Mouse (Mus musculus) right cerebral cortex, postnatal 4 days (tissue): ENCODE data around the gene Marcks.
"Not testable (repeated sequence)": the region's sequence is repeated elsewhere in the genome, so short reads cannot be mapped to it uniquely, and the experiment has no call there.

Source experiments
- DNase-seq: peaks from one replicate; pipeline ENCODE4 v3.0.0-alpha.2; 2022

Marcks gene

DNA sequence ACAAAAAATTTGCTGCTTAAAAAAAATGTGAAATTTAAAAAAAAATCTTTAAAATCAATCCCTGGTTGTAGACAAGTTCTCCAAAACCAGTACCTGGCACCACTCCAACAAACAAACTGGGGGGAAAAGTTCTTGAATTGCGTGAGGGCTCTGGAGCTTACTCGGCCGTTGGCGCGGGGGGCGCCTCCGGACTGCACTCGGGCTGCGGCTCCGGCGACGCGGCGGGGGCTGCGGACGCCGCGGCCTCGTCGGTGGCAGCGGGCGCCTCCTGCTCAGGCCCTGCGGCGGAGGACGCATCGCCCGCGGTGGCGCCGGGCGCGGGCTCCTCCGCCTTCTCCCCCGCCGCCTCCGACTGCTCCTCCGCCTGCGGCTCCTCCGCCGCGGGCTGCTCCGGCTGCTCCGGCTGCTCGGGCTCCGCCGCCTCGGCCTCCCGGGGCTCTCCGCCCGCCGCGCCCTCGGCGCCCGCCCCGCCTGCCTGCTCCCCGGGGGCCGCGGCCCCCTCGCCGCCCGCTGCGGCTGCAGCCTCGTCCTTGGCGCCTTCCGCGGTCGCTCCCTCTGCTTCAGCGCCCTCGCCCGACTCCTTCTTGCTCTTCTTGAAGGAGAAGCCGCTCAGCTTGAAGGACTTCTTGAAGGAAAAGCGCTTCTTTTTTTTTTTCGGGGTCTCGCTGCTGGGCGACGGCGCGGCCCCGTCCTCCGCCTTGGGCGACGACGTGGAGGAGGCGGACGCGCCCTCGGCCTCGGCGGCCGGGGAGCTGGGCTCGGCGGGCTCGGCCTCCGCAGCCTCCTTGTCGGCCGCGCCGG lies 2.6 kb downstream of the Marcks start:
- peak; percentile 45 for DNase-seq

DNA sequence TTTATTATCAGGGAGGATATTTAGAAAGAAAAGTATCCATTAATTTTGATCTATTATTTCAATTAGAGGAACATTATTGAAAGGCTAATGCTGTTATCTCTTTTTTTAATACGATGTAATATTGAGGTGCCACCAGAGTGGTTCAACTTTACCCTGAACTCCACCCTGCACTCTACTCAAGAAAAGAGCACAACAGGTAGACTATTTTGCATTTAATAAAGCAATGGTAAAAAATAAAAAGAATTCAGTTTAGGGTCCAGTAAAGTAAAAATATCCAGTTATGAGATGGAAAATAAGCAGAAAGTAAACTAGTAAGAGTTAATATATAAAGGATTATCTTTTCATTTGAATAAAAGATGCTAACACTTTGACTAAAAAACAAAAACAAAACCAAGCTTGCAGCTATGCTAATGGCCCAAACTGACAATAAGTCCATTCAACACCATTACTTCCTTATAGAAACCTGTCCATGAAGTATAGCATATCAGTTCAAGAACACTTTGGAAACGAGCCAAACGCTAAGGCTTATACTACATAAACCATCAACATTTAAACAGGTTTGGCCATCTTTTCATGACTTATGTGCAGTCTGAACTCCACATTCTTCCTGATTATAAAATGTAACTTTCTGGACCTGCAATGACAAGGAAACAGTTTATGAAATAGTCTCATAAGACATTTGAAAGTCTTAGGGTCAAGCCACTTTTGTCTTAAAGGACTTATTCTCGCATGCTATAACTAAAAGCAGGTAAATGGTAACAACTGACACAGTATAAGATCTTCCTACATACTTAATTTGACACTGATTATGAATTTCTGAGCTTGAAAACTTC lies 4.6 kb downstream of the Marcks start:
- no peak for DNase-seq

DNA sequence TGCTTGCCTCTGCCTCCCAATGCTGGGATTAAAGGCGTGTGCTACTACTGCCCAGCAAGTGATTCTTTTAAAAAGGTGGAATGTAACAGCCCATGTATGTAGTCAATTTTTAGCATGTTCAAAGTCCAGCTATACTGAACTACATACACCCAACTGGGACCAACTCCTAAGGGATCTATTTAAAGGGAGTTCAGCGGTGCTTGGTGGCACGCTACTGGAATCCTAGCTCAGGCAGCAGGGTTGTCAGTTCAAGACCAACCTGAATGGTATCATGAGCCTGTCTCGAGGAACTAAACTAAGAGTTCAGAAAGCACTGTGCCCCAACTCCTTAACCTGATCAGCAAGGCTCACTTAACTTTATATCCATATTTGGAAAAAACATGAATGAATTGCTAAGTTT lies 6.0 kb downstream of the Marcks start:
- DNase-seq = no peak

DNA sequence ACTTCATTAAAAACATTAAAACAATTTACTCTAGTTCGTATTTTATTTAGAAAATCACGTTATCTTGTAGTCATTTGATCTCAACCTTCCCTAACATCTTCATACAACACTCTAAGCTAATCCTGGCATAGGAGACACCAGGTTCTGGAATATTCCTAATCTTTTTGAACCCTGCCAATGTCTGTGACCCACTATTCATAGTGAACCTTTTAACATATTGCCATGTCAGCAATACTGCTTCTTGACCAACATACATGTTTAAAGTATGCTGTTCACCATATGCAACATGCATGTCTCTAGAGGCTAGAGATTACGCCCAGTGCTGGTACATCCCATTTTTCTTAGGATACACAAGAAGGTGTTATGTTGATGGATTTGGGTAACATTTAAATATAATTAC lies 9.1 kb downstream of the Marcks start:
- no peak for DNase-seq

DNA sequence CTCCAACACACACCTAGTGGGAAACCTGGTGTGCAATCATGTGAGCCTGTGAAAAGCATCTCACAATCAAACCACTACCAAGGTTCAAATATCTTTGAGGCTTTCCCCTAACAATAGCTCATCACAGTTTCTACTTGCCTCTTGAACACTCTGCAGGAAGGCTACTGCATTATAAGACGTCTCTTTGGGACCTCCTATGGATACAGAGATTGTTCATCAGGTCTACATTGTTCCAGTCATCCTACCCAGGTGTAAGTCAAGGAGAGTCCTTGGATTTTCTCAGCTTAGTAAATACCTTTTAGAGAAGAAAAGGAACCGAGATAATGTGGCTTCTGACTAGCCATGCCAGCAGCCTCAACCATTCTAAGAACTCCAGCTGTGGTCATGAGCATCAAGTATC lies 23.4 kb downstream of the Marcks start:
- no peak for DNase-seq

DNA sequence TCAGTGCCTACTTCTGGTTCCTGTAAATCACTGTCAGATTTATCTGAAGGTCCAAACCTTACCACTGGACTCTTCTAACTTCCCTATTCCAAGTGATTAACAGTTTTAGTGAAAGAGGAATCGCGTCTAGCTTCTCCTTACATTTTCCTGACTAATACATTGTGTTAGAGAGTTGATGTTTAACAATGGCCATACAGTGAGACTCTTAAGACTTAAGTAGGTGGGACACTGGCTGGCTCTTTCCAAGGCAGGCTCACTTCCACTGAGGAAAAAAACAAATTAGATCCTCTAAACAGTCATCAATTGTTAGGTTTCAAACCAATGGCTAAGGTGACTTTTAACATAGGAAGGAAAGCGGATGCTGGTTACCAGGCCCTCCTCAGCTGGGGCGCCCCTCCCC lies 25.9 kb downstream of the Marcks start:
- no peak for DNase-seq

DNA sequence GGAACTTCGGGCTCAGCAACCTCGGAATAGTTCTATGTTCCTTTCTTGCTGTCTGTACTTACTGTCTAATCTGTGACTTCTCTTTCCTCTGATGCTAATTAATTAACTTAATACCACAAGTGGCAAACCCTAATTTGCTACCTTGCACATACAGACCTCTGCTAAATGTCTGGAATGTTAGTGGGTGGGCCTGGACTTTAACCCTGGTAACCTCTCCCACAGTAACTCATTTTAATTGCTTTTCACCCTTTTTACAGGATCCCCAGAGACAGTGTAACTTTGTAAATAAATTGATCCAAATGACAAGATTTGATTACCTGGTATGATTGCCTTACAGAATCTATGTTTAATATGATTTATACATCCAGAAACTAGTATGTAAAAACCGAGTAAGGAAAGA lies 26.4 kb downstream of the Marcks start:
- DNase-seq = no peak

DNA sequence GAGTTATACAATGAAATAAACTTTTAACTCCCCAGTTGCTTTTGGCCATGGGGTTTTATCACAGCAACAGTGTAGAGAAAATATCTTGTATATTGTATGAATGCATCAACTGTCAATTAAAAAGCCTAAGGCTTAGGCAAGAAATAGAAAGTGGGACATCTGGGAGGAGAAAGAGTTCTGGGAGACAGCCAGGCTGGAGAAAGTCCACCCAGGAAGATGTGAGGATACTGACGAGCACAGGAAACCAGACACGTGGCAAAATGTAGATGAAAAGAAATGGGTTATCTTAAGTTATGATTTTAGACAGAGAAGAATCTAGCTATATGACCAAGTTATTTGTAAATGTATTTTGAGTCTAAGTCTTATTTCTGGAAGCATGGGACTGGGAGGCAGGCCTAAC lies 27.3 kb downstream of the Marcks start:
- no peak for DNase-seq

DNA sequence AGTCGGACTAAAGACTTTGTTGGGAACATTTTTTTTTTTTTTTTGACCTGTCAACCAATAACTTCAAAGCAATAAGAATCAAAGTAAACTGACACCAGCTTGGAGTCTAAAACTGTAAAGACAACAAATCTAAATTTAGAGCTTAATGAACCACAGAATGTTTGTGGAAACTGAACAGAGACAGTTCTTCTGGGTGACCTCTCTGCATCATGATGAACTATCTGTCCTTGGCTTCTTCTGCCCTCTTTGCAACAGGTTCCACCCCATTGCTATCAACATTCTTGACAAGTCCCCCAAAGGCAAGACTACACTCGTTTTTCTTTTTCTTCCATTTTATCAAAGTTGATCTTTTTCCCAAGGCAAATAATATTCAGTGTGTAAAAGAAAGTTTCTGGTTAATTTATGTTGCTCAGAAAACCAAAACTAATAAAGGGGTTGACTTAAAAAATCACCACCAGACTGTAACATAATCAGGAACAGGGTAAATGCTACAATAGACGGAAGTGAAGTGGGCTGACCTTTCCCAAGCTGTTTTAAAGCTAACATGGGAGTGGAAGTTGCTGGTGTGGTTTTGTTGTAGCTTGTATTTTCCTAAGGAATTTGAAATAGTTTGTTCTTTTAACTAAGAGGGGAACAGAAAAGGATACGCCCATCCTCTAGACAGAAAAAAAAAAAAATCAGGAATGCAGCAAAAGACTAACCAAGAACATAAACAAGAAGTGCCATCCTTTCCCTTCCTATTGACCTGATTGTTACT lies 31.7 kb downstream of the Marcks start:
- no peak for DNase-seq

DNA sequence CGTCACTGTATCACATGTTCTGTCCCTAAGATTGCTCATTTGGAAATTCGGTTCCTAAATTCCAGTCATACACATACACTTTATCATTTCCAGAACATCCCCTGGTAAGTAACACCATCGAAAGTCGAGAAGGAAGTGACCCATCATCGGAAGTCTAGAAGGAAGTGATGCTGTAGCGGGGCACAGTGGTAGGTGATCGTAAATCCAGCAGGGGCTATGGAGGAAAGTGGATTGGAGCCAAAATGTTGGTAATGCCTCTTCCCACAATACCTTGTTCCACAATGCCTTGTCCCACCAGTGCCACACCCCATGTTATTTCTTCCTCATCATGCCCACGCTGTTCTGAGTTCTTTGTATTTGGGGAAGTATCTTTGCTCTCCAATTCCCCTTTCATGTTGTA lies 32.4 kb downstream of the Marcks start:
- no peak for DNase-seq

DNA sequence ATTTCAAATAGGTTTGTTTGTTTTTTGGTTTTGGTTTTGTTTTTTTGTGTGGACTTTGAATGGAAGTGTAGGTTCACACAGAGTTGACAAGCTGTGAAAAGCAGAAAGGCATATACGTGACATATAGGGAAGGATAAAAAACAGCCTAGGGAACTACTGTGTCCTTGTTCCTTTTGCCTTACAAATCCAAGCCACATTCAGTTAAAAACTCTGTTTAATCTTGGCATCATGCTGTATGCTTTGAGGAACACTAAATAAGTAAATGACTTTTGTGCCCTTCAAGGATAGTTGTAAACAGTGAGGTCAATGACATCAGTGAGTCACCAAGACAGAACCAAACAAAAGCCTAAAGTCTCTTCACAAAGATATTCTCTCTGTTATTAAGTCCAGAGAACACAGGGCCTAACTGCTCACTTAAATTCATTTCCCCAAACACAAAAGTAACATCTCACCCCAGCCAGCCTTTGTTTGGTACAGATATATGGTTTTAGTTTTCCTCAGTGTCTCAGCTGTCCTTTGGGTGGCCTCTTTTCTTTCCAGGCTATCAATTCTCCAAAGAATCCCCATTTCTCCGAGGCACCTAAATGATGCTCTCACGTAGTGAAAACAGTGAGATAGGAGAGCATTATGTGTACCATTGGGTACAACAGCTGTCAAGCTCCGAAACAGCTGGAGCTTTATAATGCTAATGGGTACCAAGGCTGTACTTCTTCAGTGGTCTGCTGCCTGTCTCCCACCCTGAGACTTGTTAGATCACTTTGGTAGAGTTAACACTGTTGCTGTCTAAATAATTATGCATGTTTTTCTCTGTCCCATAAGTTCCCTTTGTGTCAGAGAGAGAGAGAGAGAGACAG lies 36.3 kb downstream of the Marcks start:
- DNase-seq = no peak

DNA sequence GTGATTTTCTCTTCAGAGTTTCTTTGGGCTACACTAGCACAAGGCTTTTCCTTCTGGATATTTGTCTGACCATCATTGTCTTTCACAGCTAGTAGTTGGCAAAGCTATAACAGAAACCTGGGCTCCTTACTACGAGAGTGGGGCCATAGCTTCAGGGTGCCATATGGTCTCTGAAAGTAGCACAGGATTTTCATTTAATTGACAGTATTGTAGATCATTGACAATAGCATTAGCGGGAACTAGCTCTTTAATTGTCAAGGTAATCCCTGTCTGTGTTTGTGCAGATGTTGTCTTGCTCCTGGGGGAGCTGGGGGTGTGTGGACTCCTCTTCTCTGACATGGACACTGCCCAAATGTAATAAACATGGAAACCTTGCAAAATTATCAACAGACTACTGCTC lies 37.0 kb downstream of the Marcks start:
- no peak for DNase-seq

DNA sequence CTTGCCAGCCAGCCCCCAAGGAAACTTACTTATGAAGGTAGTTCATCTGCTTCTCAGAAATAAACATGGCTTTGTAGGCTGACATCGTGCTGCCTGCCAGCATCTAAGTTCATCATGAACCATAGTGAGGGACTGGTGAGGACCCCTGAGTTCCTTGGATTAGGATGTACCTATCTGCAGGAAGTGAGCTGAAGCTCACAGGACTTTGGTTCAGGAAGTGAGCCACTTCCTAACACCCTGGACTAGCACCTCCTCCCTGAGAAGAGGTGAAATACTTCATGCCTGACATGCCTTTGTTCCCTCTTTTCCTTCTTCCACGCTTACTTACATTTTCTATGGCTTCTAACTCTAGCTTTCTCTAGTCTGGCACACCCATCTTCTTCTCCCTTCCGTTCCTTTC lies 42.2 kb downstream of the Marcks start:
- DNase-seq = no peak

DNA sequence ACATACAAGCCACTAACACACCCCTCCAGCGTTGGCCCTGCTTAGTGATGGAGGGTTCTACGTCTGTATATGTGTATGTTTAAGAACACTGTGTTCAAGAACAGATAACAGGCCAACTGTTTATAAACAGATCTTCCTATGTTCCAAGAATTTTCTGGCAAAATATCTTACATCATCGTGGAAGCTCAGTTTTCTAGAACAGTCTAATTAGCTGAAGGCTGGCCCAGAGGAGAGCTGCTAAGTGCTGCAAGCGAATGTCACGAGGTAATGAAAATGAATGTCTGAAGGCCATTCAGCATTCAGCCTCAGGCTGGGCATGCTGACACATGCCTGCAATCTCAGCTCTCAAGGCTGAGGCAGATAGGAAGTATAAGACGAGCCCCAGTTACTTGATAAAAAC lies 42.9 kb downstream of the Marcks start:
- no peak for DNase-seq

DNA sequence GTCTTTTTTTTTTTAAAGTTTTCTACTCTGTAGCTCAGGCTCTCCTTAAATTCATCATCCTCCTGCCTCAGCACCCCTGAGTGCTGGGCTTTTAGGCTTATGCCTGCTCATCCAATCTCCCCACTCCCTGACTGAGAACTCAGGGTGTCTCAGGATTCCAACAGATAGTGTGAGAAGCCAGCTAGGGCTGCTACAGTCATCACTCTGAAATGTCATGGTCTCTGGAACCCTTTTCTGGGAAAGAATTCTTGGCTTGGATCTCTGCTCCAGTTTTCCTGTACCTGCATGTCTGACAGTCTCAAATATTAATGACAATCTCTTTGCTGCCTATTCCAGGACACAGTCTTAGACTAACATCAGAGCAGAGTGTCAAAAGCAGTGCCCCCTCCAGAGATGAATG lies 45.4 kb downstream of the Marcks start:
- DNase-seq = no peak

DNA sequence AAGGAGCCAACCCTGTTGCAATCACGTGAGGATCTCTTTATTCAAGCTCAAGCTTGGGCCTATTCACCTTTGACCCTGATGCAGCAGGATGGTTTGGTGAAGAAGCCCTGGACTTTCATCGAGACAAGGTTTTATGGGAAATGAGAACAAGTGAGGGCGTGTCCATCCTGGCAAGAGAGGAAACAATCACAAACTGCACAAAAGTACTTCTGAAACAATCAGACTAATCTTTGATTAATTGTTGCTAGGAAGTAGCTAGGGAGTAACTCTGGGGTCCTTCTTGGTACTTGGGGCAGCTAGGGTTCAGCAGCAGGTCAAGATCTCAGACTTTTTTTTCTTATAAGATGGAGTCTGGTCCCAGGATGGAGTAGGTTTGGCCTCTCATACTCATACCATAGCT lies 48.3 kb downstream of the Marcks start:
- DNase-seq = no peak

DNA sequence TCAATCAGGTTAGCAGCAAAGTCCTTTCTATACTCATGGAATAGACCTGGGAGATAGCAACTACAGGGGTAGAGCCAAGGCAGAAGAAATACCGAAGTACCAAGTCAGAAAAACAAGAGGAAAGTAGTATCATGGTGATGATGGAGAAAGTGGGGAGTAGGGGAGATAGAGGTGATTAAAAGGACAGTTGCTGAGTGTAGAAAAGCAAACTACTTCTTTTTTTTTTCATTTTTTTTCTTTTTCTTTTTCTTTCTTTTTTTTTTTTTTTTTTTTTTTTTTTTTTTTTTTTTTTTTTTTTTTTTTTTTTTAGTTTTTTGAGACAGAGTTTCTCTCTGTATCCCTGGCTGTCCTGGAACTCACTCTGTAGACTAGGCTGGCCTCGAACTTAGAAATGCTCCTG lies 54.6 kb downstream of the Marcks start:
- DNase-seq = not testable (repeated sequence)
